Mouse (Mus musculus): ENCODE results near the gene Vmn1r212.

DNA sequence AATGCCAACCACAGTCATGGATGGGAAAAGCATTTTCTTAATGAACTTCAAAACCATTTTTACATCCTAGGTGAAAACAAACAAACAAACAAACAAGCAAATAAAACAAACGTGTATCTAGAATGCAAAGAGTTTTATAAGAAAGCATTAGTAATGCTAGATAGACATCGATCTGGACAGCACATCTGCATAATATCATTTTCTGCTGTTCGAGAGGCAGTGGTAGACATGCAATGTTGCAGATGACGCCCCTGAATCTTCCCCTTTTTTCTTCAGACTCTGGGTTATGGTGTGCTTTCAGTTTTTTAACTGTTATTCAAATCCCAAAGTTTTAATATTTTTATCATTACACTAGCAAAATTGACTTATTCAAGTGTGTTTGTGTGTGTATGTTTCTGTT, at the start of gene Vmn1r212:
- no peak for TF ChIP-seq CTCF (conservative IDR thresholded peaks at IDR 0.05; ENCODE audit: insufficient read depth, insufficient read length, low read depth, low read length)
- TF ChIP-seq POLR2A (IDR thresholded peaks at IDR 0.05; ENCODE audit: low read depth, low read length): no peak

Data from kidney, adult 2 months (tissue).